ENCODE assay signal across 9 mouse cellular contexts in genomic region chr7:142487341-142487859, GRCm38 (mm10). TPM values are rescaled to one million over a fixed set of nuclear protein-coding genes. Genes with fewer than 3 reads are reported as not detected.
A peak's percentile ranks its signal among the peaks of the same experiment; 100 is the strongest.
DNase-seq lines count a peak whose midpoint lies in the region; ATAC-seq lines count a peak whose summit lies in the region.
"Had no signal": no experiment of that assay in that cellular context is flagged by ENCODE, and none has a peak within 500 bp of the region (broad histone marks: within the 10 kb centered on the region; RNA-seq: fewer than 3 reads in every experiment).

No protein-coding gene starts in this region.

- WGBS in embryonic facial prominence, embryonic 12.5 days, result 22% methylated on average over 9 of the region's 9 CpGs
- WGBS in hindbrain, embryonic 13.5 days, result 14% methylated on average over 9 of the region's 9 CpGs
- 13% methylated on average over 9 of the region's 9 CpGs for WGBS in midbrain, embryonic 16.5 days

- no peak overlapping the region for H3K4me3 ChIP-seq in embryonic facial prominence, embryonic 12.5 days
- no peak overlapping the region for H3K4me3 ChIP-seq in hindbrain, embryonic 13.5 days
- H3K4me3 ChIP-seq in midbrain, embryonic 16.5 days (ENCODE audit: low read depth, low read length), result no peak overlapping the region

- peak overlapping the region; percentile 96 for H3K27ac ChIP-seq in embryonic facial prominence, embryonic 12.5 days
- H3K27ac ChIP-seq in hindbrain, embryonic 13.5 days, result peak overlapping the region; percentile 55; the same call in 1 of the 2 replicates
- no peak overlapping the region for H3K27ac ChIP-seq in midbrain, embryonic 16.5 days (ENCODE audit: low read length)

- DNase-seq in thymus, postnatal 14 days, result peak; percentile 17
- no peak for DNase-seq in thymus, postnatal 25 days
- peak; percentile 57 for DNase-seq in left cerebral cortex, postnatal 4 days

- intact Hi-C loops in left cerebral cortex, postnatal 4 days (cut with DNase I), result no loop called here

- no peak overlapping the region; the same call in 1 of the 2 replicates for H3K9ac ChIP-seq in embryonic facial prominence, embryonic 12.5 days
- H3K9ac ChIP-seq in hindbrain, embryonic 13.5 days, result 0 out of 2 replicates have a peak overlapping the region, but pooled peaks have one; percentile 25
- H3K9ac ChIP-seq in midbrain, embryonic 16.5 days (ENCODE audit: low read depth, low read length), result peak overlapping the region; percentile 28; the same call in 1 of the 2 replicates

- H3K9me3 ChIP-seq in embryonic facial prominence, embryonic 12.5 days, result no peaks in the 10 kb centered on the region
- no peaks in the 10 kb centered on the region for H3K9me3 ChIP-seq in hindbrain, embryonic 13.5 days
- H3K9me3 ChIP-seq in midbrain, embryonic 16.5 days (replicated peaks; ENCODE audit: control insufficient read depth, low read length, poor library complexity, severe bottlenecking), result no peaks in the 10 kb centered on the region

- peak; percentile 54 for ATAC-seq in embryonic facial prominence, embryonic 12.5 days (ENCODE audit: insufficient number of reproducible peaks, insufficient read depth, low FRiP score, low TSS enrichment)
- peak; percentile 62 for ATAC-seq in hindbrain, embryonic 13.5 days (ENCODE audit: low FRiP score)
- peak; percentile 85 for ATAC-seq in midbrain, embryonic 16.5 days
- no peak for ATAC-seq in megakaryocyte, adult 5-6 weeks (ENCODE audit: poor library complexity, severe bottlenecking)
- no peak for ATAC-seq in CD4-positive, CD25-positive, alpha-beta regulatory T cell, adult 4 months

- no peaks in the 10 kb centered on the region for H3K27me3 ChIP-seq in embryonic facial prominence, embryonic 12.5 days
- H3K27me3 ChIP-seq in hindbrain, embryonic 13.5 days, result peaks cover 3% of the 10 kb centered on the region; the same call in 1 of the 2 replicates
- H3K27me3 ChIP-seq in midbrain, embryonic 16.5 days (ENCODE audit: control insufficient read depth, insufficient read depth, low read depth, low read length), result no peaks in the 10 kb centered on the region

- 0 out of 2 replicates have a peak overlapping the region, but pooled peaks have one; percentile 0 for H3K4me2 ChIP-seq in embryonic facial prominence, embryonic 12.5 days (replicated peaks)
- no peak overlapping the region for H3K4me2 ChIP-seq in hindbrain, embryonic 13.5 days
- H3K4me2 ChIP-seq in midbrain, embryonic 16.5 days (ENCODE audit: low read length), result no peak overlapping the region

- peaks cover 54% of the 10 kb centered on the region for H3K4me1 ChIP-seq in embryonic facial prominence, embryonic 12.5 days
- H3K4me1 ChIP-seq in hindbrain, embryonic 13.5 days (replicated peaks), result peaks cover 26% of the 10 kb centered on the region
- peaks cover 3% of the 10 kb centered on the region; the same call in 1 of the 2 replicates for H3K4me1 ChIP-seq in midbrain, embryonic 16.5 days (ENCODE audit: control insufficient read depth, insufficient read depth, low read length)

- H3K36me3 ChIP-seq in embryonic facial prominence, embryonic 12.5 days, result peaks cover 24% of the 10 kb centered on the region
- no peaks in the 10 kb centered on the region for H3K36me3 ChIP-seq in hindbrain, embryonic 13.5 days
- no peaks in the 10 kb centered on the region for H3K36me3 ChIP-seq in midbrain, embryonic 16.5 days (ENCODE audit: control insufficient read depth, insufficient read depth, low read length)

RNA-seq across cellular contexts. Expression of gene Tnnt3, which starts 11.2 kb away (rescaled TPM):
- polyA plus RNA-seq in embryonic facial prominence, embryonic 12.5 days (2016; fragmentation: Nextera tagmentation; extraction: Ambion mirVana), result 4.6 and 6.9 TPM in 2 replicates
- polyA plus RNA-seq in hindbrain, embryonic 13.5 days (2015; fragmentation: Nextera tagmentation; extraction: Ambion mirVana), result 1.1 and 2.5 TPM in 2 replicates
- 1 to 10 TPM in 1 of 2 experiments, not detected in 1; 1.3 TPM for total RNA-seq in left cerebral cortex, postnatal 4 days (2021)
- polyA plus RNA-seq in midbrain, embryonic 16.5 days (2015; fragmentation: Nextera tagmentation; extraction: Ambion mirVana), result 0.91 and 1.6 TPM in 2 replicates
- 1.4 and 1.5 TPM in 2 replicates for total RNA-seq in megakaryocyte, adult 5-6 weeks (2015)
- total RNA-seq in megakaryocyte, adult 5-6 weeks (2017), result 3.7 and 3.9 TPM in 2 replicates
- polyA plus RNA-seq in CD4-positive, CD25-positive, alpha-beta regulatory T cell, adult 4 months (2017; shearing (Covaris generic)), result 1 to 10 TPM; 2.5 to 5.7 TPM
- polyA plus RNA-seq: liver, adult 2 months had no signal

RNA-seq across cellular contexts. Expression of gene Lsp1, which starts 26.8 kb away (rescaled TPM):
- 24.5 and 24.7 TPM in 2 replicates for polyA plus RNA-seq in embryonic facial prominence, embryonic 12.5 days (2016; fragmentation: Nextera tagmentation; extraction: Ambion mirVana)
- 5.1 and 6.8 TPM in 2 replicates for polyA plus RNA-seq in hindbrain, embryonic 13.5 days (2015; fragmentation: Nextera tagmentation; extraction: Ambion mirVana)
- 1 to 10 TPM; 5.5 to 5.7 TPM for total RNA-seq in left cerebral cortex, postnatal 4 days (2021)
- polyA plus RNA-seq in midbrain, embryonic 16.5 days (2015; fragmentation: Nextera tagmentation; extraction: Ambion mirVana), result 4.8 and 5.1 TPM in 2 replicates
- 1,220 and 1,304 TPM in 2 replicates for total RNA-seq in megakaryocyte, adult 5-6 weeks (2015)
- 1,314 and 1,552 TPM in 2 replicates for total RNA-seq in megakaryocyte, adult 5-6 weeks (2017)
- 1,000 to 10,000 TPM; 1,098 to 1,582 TPM for polyA plus RNA-seq in CD4-positive, CD25-positive, alpha-beta regulatory T cell, adult 4 months (2017; shearing (Covaris generic))

RNA-seq across cellular contexts. Expression of gene Mrpl23, which starts 45.1 kb away (rescaled TPM):
- polyA plus RNA-seq in embryonic facial prominence, embryonic 12.5 days (2016; fragmentation: Nextera tagmentation; extraction: Ambion mirVana), result 19.8 and 32.6 TPM in 2 replicates
- polyA plus RNA-seq in hindbrain, embryonic 13.5 days (2015; fragmentation: Nextera tagmentation; extraction: Ambion mirVana), result 16.9 and 19.5 TPM in 2 replicates
- 10 to 100 TPM in 1 of 2 experiments, 1 to 10 TPM in 1; 9.4 to 11.5 TPM for total RNA-seq in left cerebral cortex, postnatal 4 days (2021)
- 15.6 and 18.6 TPM in 2 replicates for polyA plus RNA-seq in midbrain, embryonic 16.5 days (2015; fragmentation: Nextera tagmentation; extraction: Ambion mirVana)
- 3.8 and 12.3 TPM in 2 replicates for total RNA-seq in megakaryocyte, adult 5-6 weeks (2015)
- total RNA-seq in megakaryocyte, adult 5-6 weeks (2017), result 37.2 and 52.6 TPM in 2 replicates
- 1 to 10 TPM; 2.6 to 3.0 TPM for polyA plus RNA-seq in CD4-positive, CD25-positive, alpha-beta regulatory T cell, adult 4 months (2017; shearing (Covaris generic))

RNA-seq across cellular contexts. Expression of gene Tnni2, which starts 45.8 kb away (rescaled TPM):
- 7.1 and 9.6 TPM in 2 replicates for polyA plus RNA-seq in embryonic facial prominence, embryonic 12.5 days (2016; fragmentation: Nextera tagmentation; extraction: Ambion mirVana)
- 1.4 and 1.8 TPM in 2 replicates for polyA plus RNA-seq in hindbrain, embryonic 13.5 days (2015; fragmentation: Nextera tagmentation; extraction: Ambion mirVana)
- total RNA-seq in left cerebral cortex, postnatal 4 days (2021), result not detected
- polyA plus RNA-seq in midbrain, embryonic 16.5 days (2015; fragmentation: Nextera tagmentation; extraction: Ambion mirVana), result 0.51 and 0.78 TPM in 2 replicates
- 18.8 and 20.9 TPM in 2 replicates for total RNA-seq in megakaryocyte, adult 5-6 weeks (2015)
- total RNA-seq in megakaryocyte, adult 5-6 weeks (2017), result 25.6 and 27.6 TPM in 2 replicates
- polyA plus RNA-seq in CD4-positive, CD25-positive, alpha-beta regulatory T cell, adult 4 months (2017; shearing (Covaris generic)), result not detected
- polyA plus RNA-seq: liver, adult 2 months had no signal

RNA-seq across cellular contexts. Expression of gene Syt8, which starts 52.8 kb away (rescaled TPM):
- 0.35 TPM in 1 of 2 replicates, not detected in the other for polyA plus RNA-seq in embryonic facial prominence, embryonic 12.5 days (2016; fragmentation: Nextera tagmentation; extraction: Ambion mirVana)
- polyA plus RNA-seq in hindbrain, embryonic 13.5 days (2015; fragmentation: Nextera tagmentation; extraction: Ambion mirVana), result not detected in 2 replicates
- not detected for total RNA-seq in left cerebral cortex, postnatal 4 days (2021)
- polyA plus RNA-seq in midbrain, embryonic 16.5 days (2015; fragmentation: Nextera tagmentation; extraction: Ambion mirVana), result not detected in 2 replicates
- 0.39 TPM in 1 of 2 replicates, not detected in the other for total RNA-seq in megakaryocyte, adult 5-6 weeks (2015)
- total RNA-seq in megakaryocyte, adult 5-6 weeks (2017), result not detected in 2 replicates
- polyA plus RNA-seq in CD4-positive, CD25-positive, alpha-beta regulatory T cell, adult 4 months (2017; shearing (Covaris generic)), result not detected
- total RNA-seq: liver, adult 2 months had no signal
- polyA plus RNA-seq: liver, adult 2 months had no signal

Comparison
In these comparisons a context has a peak if more than half of its experiments do, and no peak if none do; other contexts are left out.
1. ATAC-seq: peak in embryonic facial prominence, embryonic 12.5 days (single experiment), hindbrain, embryonic 13.5 days (single experiment) and midbrain, embryonic 16.5 days (single experiment); none in megakaryocyte, adult 5-6 weeks (single experiment) and CD4-positive, CD25-positive, alpha-beta regulatory T cell, adult 4 months (single experiment).
2. RNA of gene Lsp1, which starts 26.8 kb away (polyA plus RNA-seq): 1,098 to 1,582 TPM in CD4-positive, CD25-positive, alpha-beta regulatory T cell, adult 4 months; 24.5 to 24.7 TPM in embryonic facial prominence, embryonic 12.5 days, 5.1 to 6.8 TPM in hindbrain, embryonic 13.5 days and 4.8 to 5.1 TPM in midbrain, embryonic 16.5 days; every median in the first group is over 10 times any median in the second.